Mouse (Mus musculus) WW6 (cell line): ENCODE data around the gene Ncs1.

Source experiments
- DNase-seq: peaks from one replicate; pipeline ENCODE4 v3.0.0-alpha.2; 2013; ENCODE audit warnings: low read depth, low spot score

Ncs1 gene

GRCm38 (mm10) chr2:31337706-31338330 lies 92.2 kb downstream of the Ncs1 start:
- no peak for DNase-seq

GRCm38 (mm10) chr2:31339826-31340225 lies 94.2 kb downstream of the Ncs1 start:
- DNase-seq = no peak

- no peak for DNase-seq
These were observed 96.3 kb downstream of the Ncs1 start for GRCm38 (mm10) chr2:31341726-31342535.
